Mouse (Mus musculus) heart, adult 8-10 months (tissue): ENCODE measurements around the gene 4931414P19Rik. TPM values are rescaled to one million over a fixed set of nuclear protein-coding genes. Genes with fewer than 3 reads are reported as not detected.

Experiments used
- DNase-seq: peaks from one replicate; pipeline ENCODE4 v3.0.0; 2022; ENCODE audit warnings: low spot score
- microRNA-seq: library from miRNA; unstranded; fragments of <30 nt; microRNA quantifications from one replicate; pipeline ENCODE4 v1.2.0, GENCODE M21; 2022
- total RNA-seq, 4 experiments: library from RNA; stranded (reverse); gene quantifications; 2 replicates each; pipeline ENCODE4 v1.2.4; 2022

Gene 4931414P19Rik
- total RNA-seq, 4 experiments from 2014 or later, result 2.7 to 5.8 (median 4.7) TPM

- DNase-seq, result no peak
Observed at GRCm38 (mm10) chr14:54553454-54553974, 52.3 kb downstream of the 4931414P19Rik start.

GRCm38 (mm10) chr14:54544703-54545102 lies 61.1 kb downstream of the 4931414P19Rik start:
- no peak for DNase-seq

DNA sequence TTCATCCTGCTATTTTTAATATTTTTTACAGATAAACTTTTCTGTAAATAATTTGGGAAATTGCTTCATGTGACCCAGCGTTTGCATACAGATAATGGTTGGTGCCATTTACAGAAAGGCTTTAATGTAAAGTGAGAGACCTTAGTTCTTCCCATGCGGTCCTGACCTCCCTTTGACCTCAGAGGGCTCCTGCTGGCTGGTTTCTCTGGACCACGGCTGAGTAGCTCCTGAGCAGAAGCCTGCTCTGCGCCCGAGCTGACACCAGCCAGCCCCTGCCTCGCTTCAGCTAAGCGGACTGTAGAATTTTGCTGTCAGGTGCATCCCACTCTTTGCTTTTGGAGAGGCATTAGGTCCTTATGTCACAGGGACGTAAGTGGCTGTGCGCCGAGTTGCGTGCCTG lies 65.0 kb downstream of the 4931414P19Rik start:
- DNase-seq, result no peak

- no peak for DNase-seq
Observed at GRCm38 (mm10) chr14:54538580-54538979, 67.2 kb downstream of the 4931414P19Rik start.

Small RNA genes lying within 50 kb of the gene (microRNA-seq; reads per million reads assigned to microRNA genes)
- gene Mir686 (not detected), gene Mir6948 (0.84 reads per million)

Other genes starting within 250 kb of the 4931414P19Rik start
- 10 to 100 TPM; 84.0 to 95.7 (median 84.7) TPM for gene Oxa1l, start 245.2 kb downstream of the 4931414P19Rik start, total RNA-seq
- gene Slc7a7, start 188.2 kb downstream of the 4931414P19Rik start, total RNA-seq, result 1 to 10 TPM; 3.8 to 6.4 (median 5.1) TPM
- 100 to 1,000 TPM; 118 to 126 (median 121) TPM for gene Mrpl52, start 179.1 kb downstream of the 4931414P19Rik start, total RNA-seq
- gene Mmp14, start 174.4 kb downstream of the 4931414P19Rik start, total RNA-seq, result 10 to 100 TPM in 2 of 4 experiments, 1 to 10 TPM in 2; 7.4 to 12.1 (median 9.2) TPM
- gene Lrp10, start 141.9 kb downstream of the 4931414P19Rik start, total RNA-seq, result 10 to 100 TPM; 45.5 to 62.2 (median 50.7) TPM
- not detected for gene Rem2, start 129.9 kb downstream of the 4931414P19Rik start, total RNA-seq
- gene Prmt5, start 88.5 kb downstream of the 4931414P19Rik start, total RNA-seq, result 10 to 100 TPM; 29.8 to 34.0 (median 32.1) TPM
- gene Haus4, start 51.4 kb downstream of the 4931414P19Rik start, total RNA-seq, result 1 to 10 TPM; 3.5 to 6.1 (median 4.1) TPM
- 1 to 10 TPM; 4.6 to 5.2 (median 4.7) TPM for gene Ajuba, start 28.4 kb downstream of the 4931414P19Rik start, total RNA-seq
- 100 to 1,000 TPM; 177 to 185 (median 182) TPM for gene Psmb5, start 12.0 kb upstream of the 4931414P19Rik start, total RNA-seq
- gene Psmb11, start 15.4 kb upstream of the 4931414P19Rik start, total RNA-seq, result not detected
- not detected for gene Gm17606, start 35.0 kb upstream of the 4931414P19Rik start, total RNA-seq
- gene Cdh24, start 35.4 kb upstream of the 4931414P19Rik start, total RNA-seq, result under 1 TPM; 0.08 to 0.57 (median 0.12) TPM
- 10 to 100 TPM; 12.9 to 15.3 (median 13.3) TPM for gene 1700123O20Rik, start 80.2 kb upstream of the 4931414P19Rik start, total RNA-seq
- gene Acin1, start 80.9 kb upstream of the 4931414P19Rik start, total RNA-seq, result 10 to 100 TPM; 63.8 to 81.1 (median 74.3) TPM
- not detected for gene Gm29776, start 92.8 kb upstream of the 4931414P19Rik start, total RNA-seq
- gene Cebpe, start 106.2 kb upstream of the 4931414P19Rik start, total RNA-seq, result not detected
- gene Slc7a8, start 176.0 kb upstream of the 4931414P19Rik start, total RNA-seq, result 1 to 10 TPM; 1.5 to 2.3 (median 2.0) TPM
- gene Rnf212b, start 208.1 kb upstream of the 4931414P19Rik start, total RNA-seq, result under 1 TPM in 3 of 4 experiments, not detected in 1; 0.25 to 0.49 (median 0.38) TPM